Mouse (Mus musculus) 3134 (cell line): ENCODE data around the gene Ubtf.

Source experiments
- DNase-seq: peaks from one replicate; pipeline ENCODE4 v3.0.0-alpha.2; 2011; ENCODE audit warnings: low spot score; ENCODE audit not compliant: insufficient read length; ENCODE audit errors: extremely low read depth

Ubtf gene

DNA sequence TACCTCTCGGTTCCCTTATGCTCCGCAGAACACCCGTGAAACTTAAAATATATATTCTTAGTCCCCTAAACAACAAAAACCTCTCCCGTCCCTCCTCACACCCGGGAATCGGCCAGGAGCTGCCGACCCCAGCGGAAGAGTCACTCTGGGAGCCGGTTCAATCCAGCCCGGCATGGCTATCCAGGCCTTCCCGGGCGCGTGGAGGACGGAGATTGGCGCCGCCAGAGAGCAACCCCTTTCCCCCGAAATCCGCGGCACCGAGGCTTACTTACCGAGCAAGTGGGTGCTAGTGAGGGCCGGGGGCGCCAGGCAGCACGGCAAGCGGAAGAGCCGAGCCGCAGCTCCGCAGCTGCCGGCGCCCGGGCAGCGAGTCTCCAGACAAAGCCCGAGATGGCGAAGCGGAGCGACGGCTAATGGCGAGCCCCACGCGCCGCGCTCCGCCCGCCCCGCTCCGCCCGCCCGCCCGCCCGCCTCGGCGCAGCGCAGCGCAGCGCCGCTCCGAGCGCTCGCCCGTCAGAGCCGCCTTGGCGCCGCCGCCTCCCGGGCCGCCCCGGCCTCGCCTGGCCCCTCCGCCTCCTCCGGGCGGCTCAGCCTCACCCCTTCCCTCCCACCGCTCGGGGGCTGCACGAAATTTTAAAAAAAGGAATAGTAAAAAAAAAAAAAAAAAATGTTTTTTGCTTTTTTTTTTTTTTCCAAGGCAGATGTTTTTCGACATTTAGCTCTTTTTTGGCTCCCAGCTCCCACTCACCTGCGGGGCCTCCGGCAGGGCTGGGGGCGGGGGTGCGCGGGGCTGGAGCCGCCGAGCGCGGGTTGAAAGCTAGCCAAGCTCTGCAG lies 749 bp downstream of the Ubtf start:
- DNase-seq: no peak

DNA sequence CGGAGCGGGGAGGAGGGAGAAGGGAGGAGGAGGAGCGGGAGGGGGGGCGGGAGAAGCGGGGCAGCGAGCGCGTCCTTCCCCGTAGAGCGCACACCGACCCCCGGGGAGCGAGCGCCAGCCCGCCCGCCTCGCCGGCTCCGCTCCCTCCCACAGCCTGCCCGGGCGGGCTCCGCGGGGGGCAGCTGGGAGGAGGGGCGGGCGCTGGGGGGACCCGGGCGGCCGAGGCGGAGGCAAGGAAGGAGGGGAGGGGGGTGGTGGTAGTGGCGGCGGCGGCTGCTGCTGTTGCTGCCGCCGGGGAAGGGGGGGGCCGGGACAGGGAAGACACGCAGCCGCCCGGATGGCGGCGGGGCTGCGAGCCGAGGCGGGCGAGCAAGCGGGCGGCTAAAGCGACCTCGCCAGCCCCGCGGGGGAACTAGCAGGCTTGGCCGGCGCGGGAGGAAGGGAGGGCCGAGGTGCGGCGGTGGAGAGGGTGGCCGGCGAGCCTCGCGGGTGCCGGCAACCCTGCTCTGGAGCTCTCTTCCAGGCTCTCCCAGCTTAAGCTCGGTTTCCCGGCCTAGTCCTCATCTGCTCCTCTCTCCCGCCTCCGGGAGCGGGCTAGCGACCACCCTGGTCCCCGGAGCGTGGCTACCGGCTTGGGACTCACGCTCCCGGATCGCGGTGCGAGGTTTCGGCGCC lies 1.5 kb downstream of the Ubtf start:
- DNase-seq: peak; percentile 86

DNA sequence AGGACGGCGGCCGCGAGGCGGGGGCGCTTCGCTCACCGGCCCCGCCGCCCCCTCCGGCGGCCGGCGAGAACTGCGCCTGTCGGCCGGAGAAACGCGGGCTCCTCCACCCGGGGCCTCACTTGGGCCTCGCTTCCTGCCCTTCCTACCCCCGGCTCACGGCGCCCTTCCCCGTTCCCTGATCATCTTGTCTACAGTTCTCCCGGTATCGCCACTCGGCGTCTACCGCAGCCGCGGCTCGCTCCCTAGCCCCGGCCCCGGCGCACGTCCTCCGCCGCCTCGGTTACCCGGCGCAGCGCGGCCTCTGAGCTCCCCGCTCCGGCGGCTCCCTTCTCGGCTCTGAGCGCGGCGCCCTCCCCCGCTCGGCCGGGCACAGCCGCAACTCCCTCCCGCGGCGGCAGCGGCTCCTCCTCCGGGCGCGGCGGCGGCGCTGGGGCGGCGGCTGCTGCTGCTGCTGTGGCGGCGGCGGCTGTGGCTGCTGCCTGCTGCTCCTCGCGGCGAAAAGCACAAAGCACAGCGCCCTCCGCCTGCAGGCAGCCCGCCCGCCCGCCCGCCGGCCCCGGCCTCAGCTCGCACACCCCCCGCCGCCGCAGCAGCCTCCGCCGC lies 2.1 kb downstream of the Ubtf start:
- peak; percentile 71 for DNase-seq

GRCm38 (mm10) chr11:102316572-102317297 lies 2.8 kb downstream of the Ubtf start:
- peak; percentile 88 for DNase-seq

DNA sequence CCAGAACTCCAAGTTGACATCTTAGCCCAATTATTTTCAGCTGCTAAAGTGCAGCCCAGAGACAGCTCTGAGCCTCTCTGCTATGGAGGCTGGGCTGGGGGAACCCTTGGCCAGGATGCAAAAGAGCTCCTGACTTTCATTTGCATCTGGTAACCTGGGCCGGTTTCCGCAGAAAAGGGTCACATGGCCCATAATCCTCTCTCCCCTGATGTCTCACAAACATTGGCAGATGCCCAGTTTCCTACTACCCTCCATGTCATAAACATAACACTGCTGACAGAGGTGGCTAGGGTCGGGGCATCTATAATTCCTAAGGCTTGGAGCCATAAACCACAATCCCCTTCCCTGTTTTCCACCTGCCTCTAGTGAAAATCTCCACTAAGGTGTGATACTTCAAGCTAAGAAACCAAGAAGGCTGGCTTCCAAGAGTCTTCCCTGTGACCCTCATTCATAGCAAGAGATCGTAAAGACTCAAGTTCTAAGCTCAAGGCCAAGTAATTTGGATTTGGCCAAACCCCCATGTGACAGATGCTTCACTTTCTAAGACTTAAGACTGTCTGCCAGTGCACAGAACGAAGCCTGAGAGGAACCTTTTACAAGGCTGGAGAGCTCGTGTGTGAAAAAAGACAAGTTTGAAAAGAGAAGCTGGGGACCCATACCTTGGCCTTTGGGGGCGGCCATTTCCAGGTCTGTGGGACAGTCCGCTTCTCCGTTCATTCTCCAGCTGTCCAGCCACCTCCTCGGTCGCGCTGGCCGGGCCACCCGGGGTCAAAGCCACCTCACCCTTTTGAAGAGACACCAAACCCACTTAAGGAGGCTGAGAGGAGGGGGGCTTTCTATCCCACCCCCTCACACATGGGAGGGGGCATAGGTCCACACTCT lies 3.6 kb downstream of the Ubtf start:
- no peak for DNase-seq

- DNase-seq: no peak
These were observed 5.2 kb downstream of the Ubtf start for GRCm38 (mm10) chr11:102314321-102314720.

GRCm38 (mm10) chr11:102312586-102312985 lies 7.0 kb downstream of the Ubtf start:
- no peak for DNase-seq

DNA sequence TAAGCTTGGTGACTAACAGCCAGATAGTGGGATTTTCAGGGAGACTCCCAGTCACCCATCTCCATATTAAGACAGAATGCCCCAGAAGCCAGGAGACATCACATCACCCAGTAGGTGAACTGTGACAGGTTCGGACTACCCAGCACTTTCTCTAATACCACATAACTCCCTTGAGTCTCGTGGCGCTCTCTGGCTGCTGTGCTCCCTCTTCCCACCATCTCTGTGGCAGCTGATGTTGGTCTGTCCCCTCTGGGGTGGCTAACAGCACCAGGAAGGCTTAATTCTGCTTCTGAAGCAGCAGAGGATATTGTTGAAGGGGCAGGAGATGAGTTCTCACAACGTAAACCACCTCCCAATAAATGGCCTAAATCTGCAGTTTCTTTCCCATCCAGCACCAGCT lies 7.6 kb downstream of the Ubtf start:
- DNase-seq: no peak

DNA sequence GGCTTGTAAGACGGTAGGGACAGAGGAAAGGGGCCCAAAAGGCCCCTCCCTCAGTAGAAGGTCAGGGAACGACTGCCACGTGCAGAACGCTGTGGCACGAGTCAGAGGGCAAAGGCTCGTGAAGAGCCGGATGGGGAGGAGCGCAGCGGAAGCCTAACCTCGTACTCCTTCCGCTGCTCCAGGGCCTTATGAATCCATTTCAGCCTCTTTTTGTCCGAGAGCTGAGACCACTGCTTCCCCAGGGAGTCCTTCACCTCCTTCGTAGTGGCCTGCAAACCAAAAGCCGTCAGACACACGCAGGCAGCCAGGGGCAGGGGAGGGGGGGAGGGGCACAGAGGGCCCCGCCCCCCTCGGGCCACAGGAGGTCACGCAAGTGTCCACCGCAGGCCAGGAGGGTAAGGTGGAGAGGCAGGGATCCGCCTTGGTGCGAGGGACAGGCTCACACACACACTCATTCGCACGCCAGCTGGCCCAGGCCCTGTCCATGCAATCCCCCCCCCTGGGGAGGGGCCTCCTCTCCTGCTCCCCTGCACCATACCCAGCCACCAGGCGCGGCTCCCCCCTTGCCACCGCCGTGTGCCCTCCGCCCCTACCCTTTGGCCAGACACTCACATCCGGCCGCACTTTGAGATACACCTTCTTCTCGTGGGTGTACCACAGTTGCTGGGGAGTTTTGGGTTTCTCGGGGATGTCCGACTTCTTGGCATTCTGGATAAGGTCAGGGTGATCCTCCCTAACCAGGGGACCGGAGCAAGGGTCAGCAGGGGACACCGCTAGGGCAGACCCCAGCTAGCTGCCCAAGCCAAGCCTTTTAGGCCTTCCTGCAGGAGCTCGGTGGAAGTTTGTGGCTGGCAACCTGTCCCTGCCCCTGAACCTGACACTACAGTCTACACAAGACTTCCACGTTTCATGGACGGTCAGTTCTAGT lies 8.5 kb downstream of the Ubtf start:
- DNase-seq: no peak

- no peak for DNase-seq
These were observed 9.5 kb downstream of the Ubtf start for GRCm38 (mm10) chr11:102309821-102310617.

DNA sequence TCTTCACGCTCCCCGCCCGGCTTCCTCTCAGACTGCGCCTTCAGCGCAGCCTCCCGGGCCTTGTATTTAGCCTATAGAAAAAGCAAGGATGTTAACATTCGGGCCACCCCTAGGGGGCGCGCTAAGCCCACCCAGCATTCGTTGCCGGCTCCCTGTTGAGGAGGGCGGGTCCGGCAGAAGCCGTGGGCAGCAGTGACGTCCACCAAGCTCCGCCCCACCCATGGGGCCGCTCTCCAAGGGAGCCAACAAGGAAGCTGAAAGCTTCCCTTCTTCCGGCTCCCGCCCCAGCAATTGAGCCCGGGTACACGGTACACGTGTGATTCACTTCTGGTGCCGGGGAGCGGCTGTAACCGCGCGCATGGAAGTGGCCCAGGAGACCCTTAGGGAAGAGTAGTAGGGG lies 10.6 kb downstream of the Ubtf start:
- DNase-seq: peak; percentile 96

GRCm38 (mm10) chr11:102308104-102308503 lies 11.4 kb downstream of the Ubtf start:
- DNase-seq: no peak

- no peak for DNase-seq
These were observed 14.2 kb downstream of the Ubtf start for GRCm38 (mm10) chr11:102305359-102305758.

DNA sequence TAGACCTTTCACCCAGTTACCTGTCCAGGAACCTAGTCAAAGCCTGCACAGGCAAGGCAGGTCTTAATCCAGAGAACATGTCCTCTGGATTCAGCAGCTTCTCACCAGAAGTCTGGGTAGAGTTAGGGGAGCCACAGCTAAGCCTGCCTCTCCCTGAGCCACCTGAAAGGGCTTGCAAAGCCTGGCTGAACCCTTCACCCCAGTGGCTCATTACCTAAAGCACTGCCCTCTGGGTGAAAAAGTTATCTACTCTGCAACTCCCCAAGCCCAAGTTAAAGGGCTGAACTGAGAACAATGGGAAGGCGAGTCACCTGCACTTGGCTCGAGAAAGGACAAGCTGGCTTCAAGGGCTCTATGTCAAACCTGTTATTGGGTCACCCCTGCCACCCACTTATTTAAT lies 15.4 kb downstream of the Ubtf start:
- no peak for DNase-seq

GRCm38 (mm10) chr11:102299839-102300238 lies 19.7 kb downstream of the Ubtf start:
- DNase-seq: no peak

DNA sequence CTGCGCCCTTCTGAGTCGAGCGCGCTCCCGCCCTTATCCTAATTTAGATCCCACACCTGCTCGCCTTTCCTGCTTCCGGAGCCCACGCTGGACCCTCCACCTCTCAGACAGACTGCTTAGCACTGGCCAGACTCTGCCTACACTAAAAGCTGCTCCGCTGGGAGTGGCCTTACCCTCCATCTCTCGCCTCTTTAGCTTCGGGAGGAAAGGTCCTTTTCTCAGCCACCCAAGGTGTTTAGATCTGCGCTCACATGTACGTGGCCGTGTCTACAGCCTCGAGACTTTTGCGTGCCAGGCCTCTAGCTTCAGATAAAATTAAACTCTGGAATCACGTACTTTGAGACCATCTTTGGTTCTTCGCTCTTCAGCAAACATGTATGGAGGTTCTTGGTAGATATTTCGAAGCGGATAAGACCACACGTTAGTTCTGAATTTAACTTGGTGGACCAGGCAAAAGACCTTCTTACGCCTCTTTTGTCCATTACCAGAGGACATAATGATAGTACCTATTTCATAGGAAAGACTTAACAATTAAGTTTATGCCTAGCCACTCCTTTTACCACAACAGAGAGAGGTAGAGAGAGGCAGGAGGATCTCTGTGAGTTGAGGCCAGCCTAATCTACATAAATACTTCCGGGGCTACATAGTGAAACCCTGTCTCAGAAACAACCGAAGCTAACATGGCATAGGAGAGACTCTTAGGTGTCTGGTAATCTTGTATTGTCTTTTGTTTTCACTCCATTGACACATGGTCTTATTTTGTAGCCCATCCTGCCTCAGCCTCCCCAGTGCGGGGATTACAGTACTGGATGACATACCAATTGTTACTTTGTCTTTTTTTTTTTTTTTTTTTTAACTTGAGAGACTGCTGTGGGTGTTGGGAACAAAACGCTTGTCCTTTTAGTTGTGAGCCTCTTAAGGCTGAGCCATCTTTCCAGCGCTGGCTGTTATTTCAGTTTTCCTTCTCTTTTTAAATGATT lies 21.7 kb downstream of the Ubtf start:
- no peak for DNase-seq
